Mouse (Mus musculus) spleen, adult 2 months (tissue): ENCODE data around the gene Csnk2a1. TPM values are rescaled to one million over a fixed set of nuclear protein-coding genes. Genes with fewer than 3 reads are reported as not detected.
"Not testable (repeated sequence)": the region's sequence is repeated elsewhere in the genome, so short reads cannot be mapped to it uniquely, and the experiment has no call there.

Experiments used
- DNase-seq, 2 experiments: peaks; one replicate each; pipeline versions ENCODE4 v3.0.0 to v3.0.0-alpha.2; 2012 to 2021; ENCODE audit warnings: low spot score in 2 of 2, low read depth in 1 of 2
- H3K27ac ChIP-seq: fragments of 200-500 bp; 2 replicates; pipeline ENCODE4 v1.5.1; 2012; ENCODE audit warnings: low read length, inconsistent platforms; ENCODE audit not compliant: insufficient read depth
- H3K27me3 ChIP-seq: fragments of 200-500 bp; 2 replicates; pipeline ENCODE4 v1.6.1; 2012; ENCODE audit warnings: mild to moderate bottlenecking, moderate library complexity, low read length, inconsistent platforms; ENCODE audit not compliant: control insufficient read depth, insufficient read depth
- H3K36me3 ChIP-seq: fragments of 200-500 bp; 2 replicates; pipeline ENCODE4 v1.6.1; 2012; ENCODE audit warnings: mild to moderate bottlenecking, low read length, inconsistent platforms; ENCODE audit not compliant: control insufficient read depth, insufficient read depth
- H3K4me1 ChIP-seq: fragments of 200-500 bp; 2 replicates; pipeline ENCODE4 v1.6.1; 2011; ENCODE audit warnings: inconsistent platforms; ENCODE audit not compliant: control insufficient read depth, insufficient read depth, insufficient read length
- H3K4me3 ChIP-seq: fragments of 200-500 bp; 2 replicates; pipeline ENCODE4 v1.5.1; 2011; ENCODE audit warnings: mild to moderate bottlenecking, inconsistent platforms; ENCODE audit not compliant: insufficient read depth, insufficient read length; ENCODE audit errors: extremely low read depth
- CTCF ChIP-seq: fragments of 200-500 bp; IDR thresholded peaks from 2 replicates; pipeline ENCODE4 v1.5.1; 2011; ENCODE audit warnings: mild to moderate bottlenecking, inconsistent platforms; ENCODE audit not compliant: insufficient read depth, insufficient read length, insufficient replicate concordance; ENCODE audit errors: extremely low read depth
- POLR2A ChIP-seq: fragments of 200-500 bp; IDR thresholded peaks from 2 replicates; pipeline ENCODE4 v1.6.1; 2011; ENCODE audit warnings: low read depth, low read length, inconsistent platforms
- WGBS: fragments of 180-500 bp; shearing (Covaris S2); methylation state at CpG from one replicate; pipeline ENCODE4 v1.1.7; 2018; 5-methylcytosine and 5-hydroxymethylcytosine counted together
- polyA plus RNA-seq: library from polyadenylated mRNA; depleted of rRNA; stranded (reverse); fragments of >200 nt; gene quantifications from 2 replicates; pipeline ENCODE4 v1.2.3, GENCODE M21; 2012

Gene Csnk2a1
- polyA plus RNA-seq, 1 experiment, result 12.0 TPM

DNA sequence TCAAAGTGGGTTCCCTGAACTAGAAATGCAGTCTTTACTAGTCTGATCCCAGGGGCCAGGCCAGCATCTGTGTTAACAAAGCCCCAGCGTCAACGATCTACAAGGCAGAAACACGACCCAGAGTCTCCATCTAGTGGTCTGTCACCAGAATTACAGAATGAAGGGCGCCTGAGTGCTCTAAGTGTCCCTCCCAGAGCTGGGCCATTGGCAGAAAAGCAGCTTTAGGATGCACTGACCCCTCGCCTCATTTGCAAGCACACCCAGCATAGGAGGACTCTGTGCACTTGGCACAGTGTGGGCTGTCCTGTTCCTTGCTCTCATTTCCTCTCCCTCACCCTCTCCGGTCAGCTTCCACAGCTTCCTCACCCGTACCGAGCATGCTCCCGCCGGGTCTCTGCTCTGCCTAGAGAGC, 29.3 kb upstream of the Csnk2a1 start:
- no peaks in the 10 kb centered on the region for H3K4me1 ChIP-seq
- H3K27ac ChIP-seq, result no peak overlapping the region
- H3K4me3 ChIP-seq, result no peak overlapping the region
- WGBS, result 41% methylated on average over 9 of the region's 10 CpGs
- peak; percentile 17 to 42 for DNase-seq
- TF ChIP-seq CTCF (peak; percentile 54; the same call in 1 of the 2 replicates), POLR2A (no peak)
- no peaks in the 10 kb centered on the region for H3K27me3 ChIP-seq
- H3K36me3 ChIP-seq, result no peaks in the 10 kb centered on the region

DNA sequence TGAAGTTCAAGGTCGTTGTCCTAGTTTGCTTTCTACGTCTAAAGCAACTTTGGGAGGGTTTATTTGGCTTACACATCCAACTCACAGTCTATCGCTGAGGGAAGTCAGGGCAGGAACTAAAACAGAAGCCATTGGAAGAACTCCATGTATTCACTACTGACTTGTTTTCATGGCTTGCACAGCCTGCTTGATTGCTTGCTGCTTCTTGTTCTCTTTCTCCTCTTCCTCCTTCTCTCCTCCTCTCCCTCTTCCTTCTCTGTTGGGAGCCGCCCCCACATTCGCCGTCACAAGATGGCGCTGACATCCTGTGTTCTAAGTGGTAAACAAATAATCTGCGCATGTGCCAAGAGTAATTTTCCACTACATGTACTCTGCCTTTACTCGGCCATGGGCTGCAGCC, 20.5 kb upstream of the Csnk2a1 start:
- not testable (repeated sequence) for H3K4me1 ChIP-seq, DNase-seq, H3K4me3 ChIP-seq, H3K27me3 ChIP-seq, H3K36me3 ChIP-seq, H3K27ac ChIP-seq
- WGBS, result 90% methylated on average over 8 of the region's 9 CpGs

DNA sequence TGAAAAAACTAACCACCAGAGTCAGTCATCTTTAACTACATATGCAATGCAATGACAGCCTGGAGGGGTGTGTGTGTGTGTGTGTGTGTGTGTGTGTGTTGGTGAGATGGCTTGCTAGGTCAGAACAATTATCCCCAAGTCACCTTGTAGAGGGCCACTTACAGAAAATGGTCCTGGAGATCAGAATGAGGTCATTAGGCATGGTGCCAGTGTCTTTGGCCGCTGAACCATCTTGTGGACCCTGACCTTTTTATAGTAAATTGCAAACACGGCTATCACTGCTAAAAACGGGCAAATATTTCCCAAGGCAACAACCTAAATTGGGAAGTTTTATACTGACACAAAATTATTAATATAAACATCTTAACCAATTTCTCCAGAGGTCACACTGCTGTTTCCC, 14.8 kb upstream of the Csnk2a1 start:
- Histone ChIP-seq H3K36me3 (no peaks in the 10 kb centered on the region), H3K27me3 (no peaks in the 10 kb centered on the region), H3K4me1 (no peaks in the 10 kb centered on the region), H3K27ac (no peak overlapping the region), H3K4me3 (no peak overlapping the region)
- WGBS, result 90% methylated on average over 3 of the region's 3 CpGs
- TF ChIP-seq CTCF, result no peak
- TF ChIP-seq POLR2A, result no peak
- DNase-seq, result no peak

- no peak overlapping the region for H3K4me3 ChIP-seq
- no peaks in the 10 kb centered on the region for H3K27me3 ChIP-seq
- 76% methylated on average over 1 of the region's 1 CpGs for WGBS
- H3K27ac ChIP-seq, result no peak overlapping the region
- no peaks in the 10 kb centered on the region for H3K4me1 ChIP-seq
- no peaks in the 10 kb centered on the region for H3K36me3 ChIP-seq
- DNase-seq, result no peak
- TF ChIP-seq CTCF (no peak), POLR2A (no peak)
Measured at GRCm38 (mm10) chr2:152216975-152217374, 9.7 kb upstream of the Csnk2a1 start.

GRCm38 (mm10) chr2:152223521-152224300, 2.9 kb upstream of the Csnk2a1 start:
- peaks cover 6% of the 10 kb centered on the region; the same call in 1 of the 2 replicates for H3K4me1 ChIP-seq
- no peak for DNase-seq
- H3K27me3 ChIP-seq, result no peaks in the 10 kb centered on the region
- H3K4me3 ChIP-seq, result no peak overlapping the region
- 73% methylated on average over 8 of the region's 8 CpGs for WGBS
- H3K27ac ChIP-seq, result no peak overlapping the region
- H3K36me3 ChIP-seq, result no peaks in the 10 kb centered on the region
- no peak for TF ChIP-seq POLR2A
- no peak for TF ChIP-seq CTCF

- DNase-seq, result no peak
- TF ChIP-seq CTCF, result no peak
- TF ChIP-seq POLR2A, result no peak
- Histone ChIP-seq H3K27ac (no peak overlapping the region), H3K4me1 (peaks cover 6% of the 10 kb centered on the region; the same call in 1 of the 2 replicates), H3K36me3 (no peaks in the 10 kb centered on the region), H3K4me3 (no peak overlapping the region), H3K27me3 (no peaks in the 10 kb centered on the region)
- 87% methylated on average over 7 of the region's 7 CpGs for WGBS
Measured at GRCm38 (mm10) chr2:152225536-152225935, 1.1 kb upstream of the Csnk2a1 start.

DNA sequence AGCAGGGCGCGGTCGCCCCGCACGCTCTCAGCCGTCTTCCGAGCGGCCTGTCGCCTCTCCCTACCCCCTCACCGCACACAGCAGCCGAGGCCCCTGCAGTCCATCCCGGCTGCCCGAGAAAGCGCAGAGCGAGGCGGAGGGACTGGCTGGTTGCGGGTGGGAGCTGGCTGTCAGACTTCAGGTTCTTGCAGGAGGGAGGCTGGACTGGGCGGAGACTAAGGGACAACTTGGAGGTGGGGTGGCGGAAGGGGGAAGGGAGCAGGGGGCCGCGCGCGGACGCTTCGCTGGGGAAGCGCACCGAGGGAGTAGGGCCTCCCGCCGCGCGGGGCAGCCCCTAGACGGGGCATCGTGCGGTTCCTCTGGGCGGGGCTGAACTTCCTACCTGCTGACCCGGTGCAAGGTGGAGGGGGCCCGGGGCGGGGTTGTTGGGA, 427 bp downstream of the Csnk2a1 start:
- H3K36me3 ChIP-seq, result no peaks in the 10 kb centered on the region
- H3K27me3 ChIP-seq, result no peaks in the 10 kb centered on the region
- DNase-seq, result peak; percentile 27 to 74
- WGBS, result 1% methylated on average over 37 of the region's 38 CpGs
- TF ChIP-seq POLR2A (no peak; the same call in 1 of the 2 replicates), CTCF (no peak)
- peaks cover 6% of the 10 kb centered on the region; the same call in 1 of the 2 replicates for H3K4me1 ChIP-seq
- peak overlapping the region; percentile 95 for H3K27ac ChIP-seq
- peak overlapping the region; percentile 73 for H3K4me3 ChIP-seq
